Mouse (Mus musculus) large intestine, adult 2 months (tissue): ENCODE measurements around the gene Lnx1. TPM values are rescaled to one million over a fixed set of nuclear protein-coding genes. Genes with fewer than 3 reads are reported as not detected.

Experiments used
- DNase-seq: peaks from one replicate; pipeline ENCODE4 v3.0.0-alpha.2; 2012; ENCODE audit warnings: low read depth, low spot score
- WGBS: fragments of 180-500 bp; shearing (Covaris S2); methylation state at CpG from one replicate; pipeline ENCODE4 v1.1.7; 2018; 5-methylcytosine and 5-hydroxymethylcytosine counted together
- polyA plus RNA-seq: library from polyadenylated mRNA; depleted of rRNA; stranded (reverse); fragments of >200 nt; gene quantifications from 2 replicates; pipeline ENCODE4 v1.2.3, GENCODE M21; 2012

Gene Lnx1
- polyA plus RNA-seq, 1 experiment = 16.3 TPM

DNA sequence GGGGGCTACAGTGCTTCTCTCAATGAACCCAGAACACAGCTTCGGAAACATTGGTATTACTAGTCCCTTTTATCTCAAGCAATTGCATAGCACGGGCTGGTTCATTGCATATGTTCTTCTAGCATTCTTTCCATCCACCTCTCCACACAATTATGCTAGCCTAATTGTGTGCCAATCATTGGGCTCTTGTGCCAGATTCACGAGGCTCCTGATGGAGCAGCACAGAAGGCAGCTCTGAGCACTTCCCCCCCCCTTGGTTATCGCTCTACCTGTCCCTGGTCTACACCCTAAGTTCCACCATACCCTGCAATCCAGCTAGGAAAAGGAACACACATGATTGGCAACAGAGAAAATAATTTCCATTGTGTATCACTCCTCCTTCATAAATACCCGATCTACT, 43.4 kb downstream of the Lnx1 start:
- DNase-seq = no peak
- WGBS = 88% methylated on average over 5 of the region's 5 CpGs

GRCm38 (mm10) chr5:74657930-74658329, 44.8 kb downstream of the Lnx1 start:
- 86% methylated on average over 6 of the region's 6 CpGs for WGBS
- no peak for DNase-seq

- 88% methylated on average over 5 of the region's 5 CpGs for WGBS
- no peak for DNase-seq
Measured at GRCm38 (mm10) chr5:74656410-74656809, 46.3 kb downstream of the Lnx1 start.

- 81% methylated on average over 6 of the region's 6 CpGs for WGBS
- no peak for DNase-seq
Measured at GRCm38 (mm10) chr5:74654527-74654926, 48.2 kb downstream of the Lnx1 start.

- DNase-seq = no peak
- WGBS = 93% methylated on average over 10 of the region's 10 CpGs
Measured at GRCm38 (mm10) chr5:74653766-74654165, 48.9 kb downstream of the Lnx1 start.

GRCm38 (mm10) chr5:74649122-74649521, 53.6 kb downstream of the Lnx1 start:
- DNase-seq = no peak
- 91% methylated on average over 1 of the region's 1 CpGs for WGBS

DNA sequence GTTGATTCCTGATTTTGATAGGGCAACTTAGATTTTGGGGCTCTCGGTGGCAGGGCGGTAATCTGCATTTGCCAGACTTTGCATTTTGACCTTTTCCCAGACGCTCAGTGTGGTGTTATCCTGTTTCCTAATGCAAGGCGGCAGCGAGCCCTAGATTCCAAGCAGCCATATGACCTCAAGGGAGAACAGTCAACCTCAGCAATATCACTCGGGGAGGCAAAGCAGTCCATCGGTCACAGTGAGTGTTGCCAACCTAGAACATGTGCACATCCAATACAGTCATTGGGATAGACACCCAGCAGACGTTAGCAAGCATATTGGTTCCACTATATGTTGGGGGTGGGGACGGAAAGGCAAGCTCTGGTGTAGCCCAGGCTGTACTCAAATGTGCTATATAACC, 54.5 kb downstream of the Lnx1 start:
- WGBS = 90% methylated on average over 9 of the region's 9 CpGs
- no peak for DNase-seq

- no peak for DNase-seq
- 75% methylated on average over 6 of the region's 6 CpGs for WGBS
Measured at GRCm38 (mm10) chr5:74647584-74647984, 55.1 kb downstream of the Lnx1 start.

- 92% methylated on average over 2 of the region's 2 CpGs for WGBS
- DNase-seq = no peak
Measured at GRCm38 (mm10) chr5:74642291-74642690, 60.4 kb downstream of the Lnx1 start.

GRCm38 (mm10) chr5:74641000-74641399, 61.7 kb downstream of the Lnx1 start:
- 47% methylated on average over 6 of the region's 6 CpGs for WGBS
- peak; percentile 25 for DNase-seq

- 87% methylated on average over 4 of the region's 4 CpGs for WGBS
- no peak for DNase-seq
Measured at GRCm38 (mm10) chr5:74640504-74640903, 62.2 kb downstream of the Lnx1 start.

DNA sequence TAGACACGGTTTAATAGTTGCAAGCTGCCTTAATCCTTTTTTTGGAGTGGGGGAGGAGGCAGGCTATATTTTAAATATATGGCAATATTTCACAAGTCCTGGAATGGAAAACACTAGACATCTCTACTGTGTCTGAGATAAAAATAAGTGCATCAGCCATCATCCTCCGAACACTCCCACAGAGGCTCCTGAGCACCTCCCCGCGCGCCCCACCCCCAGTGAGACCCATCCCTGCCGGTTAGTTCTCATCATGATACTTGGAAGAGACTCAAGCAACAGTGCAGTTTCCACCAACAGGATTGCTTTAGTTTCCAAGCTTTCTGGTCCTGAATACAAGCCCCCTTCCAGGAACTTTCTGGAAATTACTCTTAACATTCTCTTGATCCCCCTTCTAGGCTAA, 63.2 kb downstream of the Lnx1 start:
- WGBS = 87% methylated on average over 6 of the region's 6 CpGs
- DNase-seq = no peak

DNA sequence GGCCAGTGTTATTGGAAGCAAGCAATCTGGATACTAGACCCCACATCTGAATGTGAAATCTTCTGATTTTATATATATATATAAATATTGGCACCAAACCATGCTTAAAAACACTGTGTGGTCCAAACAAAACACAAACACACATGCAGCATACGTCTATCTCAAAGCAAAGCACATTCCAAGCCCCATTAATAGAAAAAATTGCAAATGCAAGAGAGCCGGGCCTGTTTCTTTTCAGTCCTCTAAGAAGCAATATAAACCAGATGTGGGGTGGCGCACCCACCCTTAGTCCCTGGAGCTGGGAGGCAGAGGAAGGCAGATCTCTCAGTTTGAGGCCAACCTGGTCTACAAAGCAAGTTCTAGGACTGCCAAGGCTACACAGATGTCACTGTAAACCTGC, 68.3 kb downstream of the Lnx1 start:
- WGBS = 90% methylated on average over 3 of the region's 3 CpGs
- no peak for DNase-seq

- WGBS = 88% methylated on average over 6 of the region's 6 CpGs
- no peak for DNase-seq
Measured at GRCm38 (mm10) chr5:74633453-74633852, 69.3 kb downstream of the Lnx1 start.

DNA sequence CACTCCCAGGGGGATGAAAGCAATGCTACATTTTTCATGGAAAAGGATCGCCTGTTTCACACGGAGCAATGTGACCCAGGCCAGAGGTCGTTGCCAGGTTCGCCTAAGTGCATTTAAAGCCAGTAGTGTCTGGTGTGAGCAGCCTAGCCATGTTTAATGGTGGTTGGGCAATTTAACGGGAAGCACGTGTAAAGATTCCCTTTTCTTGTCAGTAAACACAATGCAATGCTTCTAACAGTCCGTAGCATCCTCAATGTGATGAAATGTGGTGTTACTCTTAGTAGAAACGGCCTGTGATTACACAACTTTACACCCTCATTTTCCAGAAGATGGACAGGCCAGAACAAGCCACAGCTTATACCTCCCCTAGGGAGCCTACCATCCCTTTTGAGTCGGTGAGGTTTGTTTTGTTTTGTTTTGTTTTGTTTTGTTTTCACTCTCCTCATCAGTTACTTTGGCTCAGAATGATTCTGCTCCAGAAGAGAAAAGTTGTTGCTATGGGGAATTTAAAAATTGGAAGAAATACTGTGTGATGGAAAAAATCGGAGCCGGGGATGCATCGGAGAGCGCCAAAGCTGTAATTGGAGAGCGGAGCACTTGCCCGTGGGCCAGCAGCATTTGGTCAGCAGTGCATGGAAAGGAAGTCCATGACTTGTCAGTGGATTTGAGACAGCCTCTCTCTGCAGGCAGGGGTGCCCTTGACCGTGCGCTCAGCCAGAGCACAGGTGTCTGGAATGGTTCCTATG, 70.2 kb downstream of the Lnx1 start:
- no peak for DNase-seq
- WGBS = 69% methylated on average over 17 of the region's 17 CpGs

- WGBS = 89% methylated on average over 12 of the region's 12 CpGs
- no peak for DNase-seq
Measured at GRCm38 (mm10) chr5:74628001-74628400, 74.7 kb downstream of the Lnx1 start.

- DNase-seq = no peak
- 59% methylated on average over 5 of the region's 5 CpGs for WGBS
Measured at GRCm38 (mm10) chr5:74624385-74624784, 78.3 kb downstream of the Lnx1 start.

DNA sequence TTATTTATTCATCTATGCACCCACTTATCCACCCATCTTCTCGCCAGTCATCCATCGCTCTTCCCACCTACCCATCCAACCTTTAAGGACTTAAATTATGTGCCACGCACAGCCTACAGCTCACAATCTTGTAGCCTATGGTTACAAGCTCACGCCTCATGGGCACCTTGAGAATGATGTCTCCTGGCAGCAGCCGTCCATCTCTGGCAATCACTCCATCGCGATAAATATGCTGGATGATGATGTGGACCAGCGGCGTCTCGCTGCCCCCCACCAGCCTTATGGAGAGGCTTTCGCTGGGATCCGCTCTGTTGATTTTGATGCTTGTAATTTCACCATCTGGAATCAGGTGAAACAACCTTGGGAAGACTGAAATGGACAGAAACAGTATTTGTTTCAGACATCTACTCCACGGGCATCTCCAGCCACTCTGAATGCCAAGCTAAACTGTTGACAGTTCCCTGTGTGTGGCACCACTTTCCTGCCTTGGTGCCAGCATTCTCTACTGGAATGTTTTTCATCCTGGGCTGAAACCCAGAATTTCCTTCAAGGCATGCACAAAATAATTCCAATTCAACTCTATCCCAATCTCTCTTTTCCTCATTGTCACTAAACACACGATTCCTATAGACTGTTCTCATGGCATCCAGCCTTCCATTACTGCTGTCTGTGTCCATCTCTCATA, 79.3 kb downstream of the Lnx1 start:
- DNase-seq = no peak
- WGBS = 96% methylated on average over 14 of the region's 14 CpGs

DNA sequence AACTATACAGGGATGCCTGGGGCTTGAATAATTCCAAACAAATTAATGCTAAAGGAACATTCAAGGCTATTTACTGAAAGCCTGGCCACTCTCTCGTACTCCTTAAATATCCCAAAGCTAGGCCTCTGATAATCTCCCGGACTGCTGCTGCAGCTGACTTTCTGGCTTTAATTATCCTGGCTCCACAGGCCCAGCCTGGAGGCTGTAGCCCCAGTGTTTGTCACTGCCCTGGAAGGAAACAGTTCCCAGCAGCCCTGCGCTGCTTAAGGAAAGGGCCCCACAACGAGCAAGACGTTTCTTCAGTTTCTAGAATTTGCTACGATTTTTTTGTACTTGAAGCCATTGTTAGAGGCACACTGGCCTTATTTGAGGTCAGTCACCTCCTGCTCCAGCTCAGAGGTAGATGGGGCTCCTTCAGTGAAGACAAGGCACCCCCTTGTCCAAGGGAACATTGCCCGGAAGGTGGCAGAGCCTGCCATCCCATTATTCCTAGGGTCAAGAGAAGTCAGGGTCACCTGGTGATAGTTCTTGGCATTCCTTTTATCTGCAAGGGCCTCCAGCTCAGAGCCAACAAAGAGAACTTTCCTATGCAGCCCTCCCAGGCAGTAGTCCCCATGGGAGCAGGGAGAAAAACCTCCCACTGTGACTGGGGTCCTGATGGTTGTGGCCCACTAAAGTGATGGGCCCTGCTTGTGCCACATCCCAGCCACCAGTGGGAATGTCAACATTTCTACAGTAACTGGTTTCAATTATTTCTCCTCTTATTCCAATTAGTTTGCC, 80.8 kb downstream of the Lnx1 start:
- WGBS = 77% methylated on average over 7 of the region's 7 CpGs
- no peak for DNase-seq

DNA sequence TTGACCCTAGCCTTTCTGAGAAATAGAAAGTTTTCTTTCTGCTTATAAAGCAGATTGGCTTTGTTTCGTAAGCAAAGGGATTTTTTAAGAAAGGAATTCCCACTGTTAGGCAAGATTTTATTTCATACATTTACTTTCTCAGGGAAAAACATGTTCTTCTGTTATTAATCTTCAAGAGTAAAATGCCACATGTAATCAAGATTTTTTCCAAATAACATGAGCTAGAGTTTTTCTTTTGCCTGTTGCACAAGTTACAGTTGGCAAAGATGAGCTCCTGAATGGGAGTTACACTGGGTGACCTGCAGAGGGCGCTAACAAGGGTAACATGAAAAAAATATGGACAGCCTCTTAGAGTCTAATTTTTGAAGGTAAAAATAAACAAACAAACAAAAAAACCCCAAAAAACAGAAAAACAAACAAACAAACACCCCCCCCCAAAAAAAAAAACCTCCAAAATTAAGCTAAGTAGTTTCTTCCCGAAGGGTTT, 84.1 kb downstream of the Lnx1 start:
- WGBS = 64% methylated on average over 3 of the region's 3 CpGs
- DNase-seq = no peak
